In the genomic region with DNA sequence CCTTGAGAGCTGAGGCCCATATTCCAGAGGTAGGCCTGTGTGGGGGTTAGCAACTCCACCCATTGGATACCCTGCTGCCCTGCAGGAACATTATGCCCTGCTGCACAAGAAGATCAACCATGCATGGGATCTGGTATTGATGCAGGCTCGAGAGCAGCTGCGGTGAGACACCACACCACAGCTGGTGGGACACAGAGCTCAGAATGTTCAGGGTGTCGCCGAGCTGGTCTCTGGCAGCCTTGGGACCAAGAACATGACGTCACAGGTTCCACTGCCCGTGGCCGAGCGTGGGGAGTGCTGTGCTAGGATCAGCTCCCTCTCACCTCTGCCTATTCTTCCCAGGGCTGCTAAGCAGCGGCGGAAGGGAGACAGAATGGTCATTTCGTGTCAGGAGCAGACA, we compare ENCODE assay signal across 16 mouse cellular contexts. TPM values are rescaled to one million over a fixed set of nuclear protein-coding genes. Genes with fewer than 3 reads are reported as not detected.
"Had no signal": no experiment of that assay in that cellular context is flagged by ENCODE, and none has a peak within 500 bp of the region (broad histone marks: within the 10 kb centered on the region; RNA-seq: fewer than 3 reads in every experiment).

No protein-coding gene starts in this region.

- DNase-seq: kidney, adult 18-20 months; kidney, adult 9 months; kidney, postnatal 14 days; kidney, postnatal 4 days; liver, postnatal 0 days; lung, embryonic 14.5 days; right cerebral cortex, postnatal 4 days; thymus, postnatal 25 days had no signal

- H3K9me3 ChIP-seq: limb, embryonic 15.5 days; midbrain, embryonic 13.5 days had no signal

- H3K36me3 ChIP-seq: limb, embryonic 15.5 days; midbrain, embryonic 13.5 days had no signal

- H3K27ac ChIP-seq: limb, embryonic 15.5 days; liver, embryonic 14.5 days; macrophage; midbrain, embryonic 13.5 days; stomach, postnatal 0 days had no signal

- H3K4me3 ChIP-seq: limb, embryonic 15.5 days; midbrain, embryonic 13.5 days had no signal

RNA-seq across cellular contexts. Expression of a gene that starts 2.0 kb away (rescaled TPM):
- total RNA-seq: monocyte, adult 5-6 weeks had no signal
- polyA plus RNA-seq: liver, postnatal 0 days had no signal

RNA-seq across cellular contexts. Expression of a gene that starts 2.8 kb away (rescaled TPM):
- total RNA-seq: megakaryocyte, adult 5-6 weeks; monocyte, adult 5-6 weeks had no signal
- polyA plus RNA-seq: macrophage had no signal

RNA-seq across cellular contexts. Expression of a gene that starts 5.9 kb away (rescaled TPM):
- total RNA-seq: monocyte, adult 5-6 weeks had no signal
- polyA plus RNA-seq: macrophage; midbrain, embryonic 13.5 days; thymus, postnatal 0 days had no signal
